Mouse (Mus musculus) Muller cell, postnatal 12 days (primary cell): ENCODE results near the gene Trim63.

Experiments
- DNase-seq: peaks from one replicate; pipeline ENCODE4 v3.0.0-alpha.2; 2015; ENCODE audit errors: inconsistent ontology term

Gene Trim63

GRCm38 (mm10) chr4:134362586-134362985 lies 47.7 kb downstream of the Trim63 start:
- DNase-seq: no peak

GRCm38 (mm10) chr4:134365280-134365679 lies 50.4 kb downstream of the Trim63 start:
- no peak for DNase-seq

GRCm38 (mm10) chr4:134370649-134371221 lies 55.8 kb downstream of the Trim63 start:
- DNase-seq: no peak

- DNase-seq: no peak
These were observed 56.5 kb downstream of the Trim63 start for GRCm38 (mm10) chr4:134371316-134371855.

- peak; percentile 80 for DNase-seq
These were observed 57.4 kb downstream of the Trim63 start for GRCm38 (mm10) chr4:134372294-134372747.

- no peak for DNase-seq
These were observed 58.4 kb downstream of the Trim63 start for GRCm38 (mm10) chr4:134373295-134373694.

- no peak for DNase-seq
These were observed 59.4 kb downstream of the Trim63 start for GRCm38 (mm10) chr4:134374306-134374705.

GRCm38 (mm10) chr4:134378089-134378615 lies 63.2 kb downstream of the Trim63 start:
- DNase-seq: no peak
